Mouse (Mus musculus) yolk sac, embryonic 10.5 days (tissue): ENCODE measurements at regions not wholly inside any gene's neighbourhood (a gene's known extent, or its start where the extent isn't known, plus 50 kb on each side); places are given as distances from the start of the nearest gene placed in this dataset.

Source experiments
- DNase-seq: peaks from one replicate; pipeline ENCODE4 v3.0.0-alpha.2; 2017; ENCODE audit warnings: low spot score

- no peak for DNase-seq
These were observed 129.6 kb downstream of the Trim33 start for GRCm38 (mm10) chr3:103408724-103409123.

- no peak for DNase-seq
These were observed 133.2 kb downstream of the Trim33 start for GRCm38 (mm10) chr3:103412247-103412646.

DNA sequence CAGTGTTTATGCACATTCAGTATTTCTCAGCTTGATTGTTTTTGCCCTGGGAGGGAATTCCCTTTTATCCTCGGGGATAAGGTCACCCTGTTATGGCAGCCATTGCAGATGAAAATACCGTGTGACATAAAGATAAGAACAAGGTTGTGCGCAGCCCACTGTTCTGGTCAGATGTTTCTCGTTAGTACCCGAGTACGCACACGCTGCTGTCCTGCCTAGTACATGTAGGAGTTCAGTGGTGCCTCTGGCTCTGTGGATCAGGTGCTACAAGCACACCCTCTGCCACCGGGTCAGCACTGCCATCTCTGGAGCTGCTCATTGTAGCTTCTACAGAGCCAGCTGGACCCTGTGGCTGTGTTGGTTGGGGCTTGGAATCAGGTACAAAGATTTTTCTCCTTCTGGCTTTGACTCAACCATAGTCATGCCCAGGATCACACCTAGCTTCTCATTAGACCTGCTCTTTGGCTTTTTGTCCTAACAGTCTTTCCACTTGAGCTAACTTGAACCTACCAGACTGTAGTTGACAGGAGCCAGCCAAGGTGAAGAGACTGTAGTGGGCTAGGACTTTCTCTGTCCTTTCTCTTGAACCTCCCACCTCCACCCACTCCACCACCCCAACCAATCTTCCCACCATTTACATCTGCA is 136.1 kb downstream of the Trim33 start:
- no peak for DNase-seq

DNA sequence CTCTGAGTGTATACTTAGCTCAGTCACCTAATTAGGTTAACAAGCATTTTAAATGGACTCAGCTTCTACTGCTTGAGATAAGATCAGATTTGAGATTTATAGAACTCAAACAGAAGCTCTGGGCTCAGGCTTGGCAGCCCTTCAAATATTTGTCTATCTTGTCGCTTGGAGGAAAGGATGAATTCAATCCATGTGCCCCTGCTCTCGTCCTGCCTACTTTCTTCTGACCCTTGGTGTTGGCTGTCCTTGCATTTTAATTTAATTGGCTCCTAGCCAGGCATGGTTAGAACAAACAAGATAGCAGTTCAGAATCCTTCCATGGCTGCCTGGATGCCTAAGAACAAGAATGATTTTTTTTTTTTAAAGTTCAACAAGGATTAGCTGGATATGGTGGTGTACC is 137.2 kb downstream of the Trim33 start:
- no peak for DNase-seq

DNA sequence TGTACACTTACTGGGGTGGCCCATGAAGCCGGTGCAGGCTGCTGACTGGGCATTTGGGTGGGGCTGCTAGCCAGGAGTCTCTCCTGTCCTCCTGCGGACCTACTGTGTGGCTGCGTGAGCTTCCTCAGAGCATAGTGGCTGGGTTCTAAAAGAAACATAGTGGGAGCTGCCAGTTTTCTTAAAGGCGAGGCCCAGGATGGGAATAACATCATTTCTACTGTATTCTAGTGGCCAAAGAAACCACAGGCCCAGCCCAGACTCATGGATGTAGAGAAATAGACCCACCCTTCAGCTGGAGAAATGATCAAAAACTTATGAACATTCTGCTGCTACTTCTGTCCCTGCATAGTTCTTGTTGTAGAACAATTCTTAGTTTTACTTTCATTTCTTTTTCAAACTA is 138.7 kb downstream of the Trim33 start:
- DNase-seq: no peak

DNA sequence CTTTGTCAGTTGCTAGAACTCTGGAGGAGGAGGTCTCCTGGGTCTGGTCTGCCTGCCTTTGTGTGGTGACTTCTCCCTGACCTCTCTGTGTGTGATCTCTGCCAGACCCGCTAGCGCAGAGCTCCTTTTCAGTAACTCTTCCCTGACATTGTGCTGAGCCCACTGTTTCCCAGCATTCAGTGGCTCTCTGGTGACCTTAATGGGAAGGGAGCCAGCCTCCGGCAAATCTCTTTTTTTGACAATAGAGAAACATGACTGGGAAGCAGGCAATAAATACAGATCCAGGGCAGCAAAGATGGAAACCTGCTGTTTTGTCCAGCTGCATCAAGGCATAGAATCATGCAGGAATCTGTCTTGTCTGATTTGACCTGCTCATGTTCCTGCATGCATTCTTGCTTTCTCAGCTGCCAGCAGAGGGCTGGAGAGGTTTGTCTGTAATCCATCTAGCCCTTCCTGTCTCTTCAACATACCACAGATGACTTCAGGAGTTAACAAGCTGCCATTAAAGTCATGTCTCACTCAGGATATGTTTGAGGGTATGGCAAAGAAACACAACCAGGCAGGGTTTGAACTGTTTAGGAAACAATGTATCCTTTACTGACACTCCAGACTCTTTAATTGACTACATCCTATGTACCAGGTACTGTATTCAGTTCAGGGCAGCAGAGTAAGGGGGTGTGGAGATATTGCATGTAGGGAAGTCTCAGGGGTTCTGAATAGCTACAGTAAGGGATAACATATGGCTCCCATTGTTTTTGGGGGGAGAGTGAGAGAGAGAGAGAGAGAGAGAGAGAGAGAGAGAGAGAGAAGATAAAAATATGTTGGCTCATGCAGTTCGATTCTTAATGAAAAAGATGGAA is 140.9 kb downstream of the Trim33 start:
- DNase-seq: peak; percentile 65

DNA sequence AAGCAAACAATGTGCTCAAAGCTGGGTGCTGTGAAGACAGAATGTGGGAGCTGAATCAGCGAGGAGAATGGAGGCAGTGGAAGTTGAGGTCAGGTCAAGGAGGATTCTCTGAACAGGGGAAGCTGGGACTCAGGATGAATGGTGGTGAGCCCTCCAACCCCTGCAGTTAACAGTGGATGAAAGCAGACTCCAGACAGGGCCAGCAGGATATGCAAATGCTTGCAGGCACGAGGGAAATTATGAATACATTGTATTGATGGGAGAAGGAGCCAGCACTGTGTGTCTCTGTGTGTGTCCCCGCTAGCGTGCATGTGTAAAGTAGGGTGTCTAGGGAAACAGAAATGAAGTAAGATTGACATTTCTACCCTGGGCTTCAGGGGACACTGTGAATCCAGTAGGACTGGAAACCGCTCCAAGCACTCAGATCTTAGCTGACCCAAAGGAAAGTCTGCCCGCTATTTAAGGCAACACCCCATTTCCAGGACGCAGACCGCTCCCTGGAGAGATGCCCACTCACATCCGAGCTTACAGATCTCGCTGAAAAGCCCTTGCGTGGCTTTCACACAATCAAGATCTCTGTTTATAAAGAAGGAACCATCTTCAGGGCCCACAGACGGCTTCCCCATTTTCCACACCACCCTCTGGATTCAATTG is 141.7 kb downstream of the Trim33 start:
- DNase-seq: no peak

DNA sequence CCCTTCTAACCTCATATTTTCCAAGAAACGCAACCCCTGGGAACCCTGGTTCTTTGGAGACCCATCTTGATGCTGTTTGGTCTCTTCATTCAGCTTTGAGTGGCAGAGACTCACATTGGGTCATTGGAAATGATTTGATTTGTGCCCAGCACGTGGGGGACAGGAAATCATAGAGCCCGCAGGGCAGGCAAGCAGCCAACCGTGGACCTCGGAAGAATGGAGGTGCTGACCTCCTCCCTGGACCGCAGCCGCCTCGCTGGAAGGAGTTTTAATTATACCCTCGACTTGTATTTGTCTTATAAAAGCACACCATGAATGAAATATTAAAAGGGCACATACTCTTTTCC is 142.2 kb downstream of the Trim33 start:
- DNase-seq: no peak

DNA sequence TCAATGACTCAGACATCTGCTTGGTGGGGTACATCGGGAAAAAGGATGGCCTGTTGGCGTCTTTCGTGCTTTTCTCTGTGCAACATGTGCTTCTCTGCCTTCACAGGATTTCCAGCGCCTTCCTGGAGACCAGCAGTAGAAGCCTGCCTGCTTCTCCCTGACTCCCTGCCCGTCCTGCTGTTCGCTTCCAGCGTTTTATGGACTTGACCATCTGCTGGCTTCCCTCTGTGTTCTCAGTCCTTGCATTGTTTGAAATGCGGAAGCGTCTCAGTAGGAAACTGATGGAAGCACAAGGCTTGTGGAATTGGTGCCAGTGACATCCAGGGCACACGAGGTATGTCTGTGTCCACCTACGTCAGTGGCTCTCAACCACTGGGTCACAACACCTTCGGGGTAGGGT is 143.7 kb downstream of the Trim33 start:
- no peak for DNase-seq

DNA sequence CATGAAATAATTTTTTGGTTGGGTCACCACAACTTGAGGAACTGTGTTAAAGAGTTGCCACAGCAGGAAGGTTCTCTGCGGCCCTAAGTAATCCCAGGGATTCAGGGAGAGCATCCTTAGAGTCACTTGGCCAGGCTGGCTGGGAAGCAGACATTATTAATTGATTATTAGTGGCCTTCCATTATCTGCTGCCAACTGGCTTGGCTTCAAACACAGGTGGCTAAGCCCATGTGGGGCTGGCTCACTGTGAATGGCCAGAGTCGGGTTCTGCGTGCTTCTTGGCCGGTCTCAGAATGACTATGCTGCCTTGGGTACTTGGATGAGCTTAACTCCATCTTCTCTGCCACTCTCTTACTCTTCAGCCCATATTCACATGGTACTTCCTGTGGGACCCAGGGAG is 144.2 kb downstream of the Trim33 start:
- no peak for DNase-seq

DNA sequence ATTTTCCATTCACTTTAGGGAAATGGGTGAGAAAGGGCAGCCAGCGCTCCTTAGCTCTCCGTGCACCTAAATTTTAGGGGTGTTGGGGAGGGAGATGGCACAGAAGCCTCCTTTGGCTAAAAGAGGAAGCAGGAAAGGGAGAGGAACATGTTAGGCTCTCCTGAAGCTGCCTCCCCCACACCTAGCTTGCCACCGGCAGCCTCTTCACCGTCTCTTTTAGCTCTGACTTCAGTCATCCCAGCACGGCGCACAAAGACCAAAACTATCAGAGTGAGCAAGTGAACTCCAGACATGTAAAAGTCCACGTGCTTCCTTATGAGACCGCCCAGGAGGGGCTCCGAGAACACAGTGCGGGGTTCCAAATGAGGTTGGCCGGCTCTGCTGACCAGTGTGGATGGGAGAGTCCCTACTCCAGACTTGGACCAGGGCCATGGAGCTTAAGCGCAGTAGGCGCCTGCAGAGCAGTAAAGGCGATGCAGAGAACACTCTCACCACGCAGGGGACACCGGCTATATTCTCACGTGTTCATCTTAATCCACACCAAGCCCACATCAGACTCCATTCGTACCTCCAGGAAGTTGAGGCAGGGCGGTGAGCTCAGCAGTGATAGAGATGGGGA is 146.8 kb downstream of the Trim33 start:
- DNase-seq: no peak

GRCm38 (mm10) chr3:103429227-103429788 is 145.7 kb upstream of the Syt6 start:
- no peak for DNase-seq

DNA sequence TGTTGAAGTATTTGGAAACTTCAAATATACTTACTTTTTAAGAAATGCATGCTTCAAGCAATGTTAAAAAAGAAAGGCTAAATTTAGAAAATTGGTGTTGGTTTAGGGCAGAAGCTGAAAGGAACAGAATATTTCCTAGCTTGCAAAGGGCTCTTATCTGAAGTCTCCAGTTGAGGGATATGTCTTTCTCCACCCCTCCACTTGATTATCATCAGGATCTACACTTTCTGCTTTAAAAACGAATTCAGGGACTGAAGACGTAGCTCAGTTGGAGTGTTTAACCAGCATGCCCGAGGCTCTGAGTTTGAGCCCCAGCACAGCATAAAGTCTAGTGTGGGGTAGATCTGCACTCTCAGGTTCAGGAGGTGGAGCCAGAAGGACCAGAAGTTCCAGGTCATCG is 144.9 kb upstream of the Syt6 start:
- no peak for DNase-seq

GRCm38 (mm10) chr3:103432254-103432653 is 142.8 kb upstream of the Syt6 start:
- DNase-seq: no peak

DNA sequence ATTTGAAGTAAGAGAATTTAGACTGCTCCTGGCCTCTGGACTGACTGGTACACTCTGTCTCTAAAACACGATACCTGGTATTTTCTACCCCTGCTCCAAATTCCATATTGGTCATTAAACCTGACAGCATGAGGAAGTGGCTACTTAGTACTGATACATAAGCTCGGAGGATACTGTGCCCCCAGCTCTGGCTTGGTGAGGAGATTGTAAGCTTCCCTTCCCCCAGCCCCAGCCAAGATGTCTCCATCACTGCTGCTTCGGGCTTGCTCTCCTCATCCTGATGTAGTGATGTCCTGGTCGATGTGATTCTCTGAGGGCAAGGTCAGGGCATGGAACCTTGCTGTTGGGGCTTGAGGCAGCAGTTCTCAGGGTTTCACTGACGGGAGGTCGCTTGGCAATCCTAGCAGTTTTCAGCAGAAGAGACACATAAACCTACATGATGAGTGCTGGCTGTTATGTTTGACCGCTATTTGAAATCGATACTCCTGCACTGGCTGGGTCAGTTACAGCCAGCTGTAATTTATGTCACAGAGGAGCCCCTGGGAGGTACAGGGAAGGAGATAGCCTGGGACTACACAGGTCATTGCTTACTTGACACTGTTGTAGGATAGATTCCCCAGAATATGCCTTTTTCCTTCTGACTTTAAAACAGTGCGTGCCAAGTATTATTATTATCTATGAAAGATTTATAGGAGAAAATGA is 138.0 kb upstream of the Syt6 start:
- DNase-seq: no peak

- peak; percentile 21 for DNase-seq
These were observed 136.2 kb upstream of the Syt6 start for GRCm38 (mm10) chr3:103438791-103439354.

DNA sequence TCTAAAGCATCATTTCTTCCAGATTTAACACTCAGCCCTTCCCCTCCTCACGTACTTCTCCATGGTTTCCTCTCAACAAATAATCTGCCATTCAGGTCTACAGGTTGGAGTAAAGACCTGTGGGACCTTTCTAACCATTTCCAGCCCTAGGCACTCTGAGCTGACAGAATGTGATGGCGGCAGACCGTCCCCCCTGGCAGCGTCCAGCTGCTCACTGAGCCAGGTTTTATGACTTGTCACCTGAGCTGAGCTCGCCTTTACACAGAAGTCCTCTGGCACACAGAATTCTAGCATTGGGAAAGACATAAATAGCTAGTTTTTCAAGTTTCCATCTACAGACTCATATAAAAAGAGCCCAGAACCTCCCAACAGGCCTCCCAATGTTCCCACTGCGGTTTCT is 131.8 kb upstream of the Syt6 start:
- no peak for DNase-seq

DNA sequence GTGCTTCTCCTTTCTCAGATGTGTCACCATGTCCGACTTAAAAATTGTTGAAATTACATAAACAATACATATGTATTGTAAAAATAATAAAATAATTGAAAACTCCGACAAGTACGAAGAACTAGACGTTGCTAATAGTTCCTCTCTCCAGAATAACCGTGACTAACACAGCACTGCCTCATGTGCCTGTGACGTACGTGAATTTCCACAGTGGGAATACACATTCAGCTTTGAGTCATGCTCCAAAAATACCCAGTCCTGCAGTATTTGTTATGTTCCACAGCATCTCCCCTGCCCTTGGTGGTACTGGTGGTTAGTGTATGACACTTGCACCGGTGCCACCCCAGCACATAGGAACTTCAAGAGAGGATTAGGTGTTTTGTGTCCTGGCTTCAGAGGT is 129.2 kb upstream of the Syt6 start:
- DNase-seq: no peak

- DNase-seq: no peak
These were observed 125.2 kb upstream of the Syt6 start for GRCm38 (mm10) chr3:103449851-103450250.

- DNase-seq: no peak
These were observed 123.1 kb upstream of the Syt6 start for GRCm38 (mm10) chr3:103451971-103452370.

DNA sequence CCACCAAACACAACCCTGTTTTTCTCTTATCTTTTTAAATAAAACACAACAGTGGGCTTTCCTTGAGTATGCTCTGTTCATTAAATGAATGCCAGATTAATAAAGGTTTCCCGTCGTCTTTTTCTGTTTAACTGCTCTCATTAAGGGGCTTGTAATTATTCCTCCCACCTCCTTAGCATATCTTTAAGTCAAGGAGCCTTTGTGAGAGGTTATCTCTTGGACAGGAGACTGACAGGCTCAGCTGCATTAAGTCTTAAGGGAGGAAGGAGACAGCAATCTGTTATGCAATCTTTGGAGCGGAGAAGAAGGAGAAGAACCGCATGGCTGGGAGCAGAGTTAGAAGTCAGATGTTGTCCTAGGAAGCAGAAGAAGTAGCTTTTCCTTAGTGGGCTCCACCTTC is 111.3 kb upstream of the Syt6 start:
- DNase-seq: no peak

DNA sequence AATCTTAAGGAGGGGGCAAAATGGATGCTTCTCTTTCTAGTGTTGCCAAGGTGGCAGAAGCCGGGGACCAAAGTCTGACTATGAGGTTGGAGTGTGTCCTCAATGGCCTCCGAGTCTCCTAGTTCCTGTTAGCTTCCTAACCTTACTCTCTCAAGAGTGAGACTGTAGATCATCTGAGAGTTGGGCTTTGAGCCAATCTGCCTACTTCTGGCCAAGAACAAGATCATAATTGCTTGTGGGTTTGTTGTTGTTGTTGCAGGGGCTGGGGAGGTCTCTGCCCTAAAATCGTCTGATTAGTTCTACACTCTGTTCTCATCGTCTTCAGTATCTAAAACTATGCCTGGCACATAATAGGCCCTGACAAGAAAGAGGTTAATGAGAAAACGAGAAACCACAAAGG is 110.8 kb upstream of the Syt6 start:
- DNase-seq: no peak
